Mouse (Mus musculus): ENCODE measurements at regions not wholly inside any gene's neighbourhood (a gene's known extent, or its start where the extent isn't known, plus 50 kb on each side); places are given as distances from the start of the nearest gene placed in this dataset.

- WGBS, result 81% methylated on average over 4 of the region's 4 CpGs
- Histone ChIP-seq H3K27ac (ENCODE audit: insufficient read depth, low read depth, low read length) (no peak overlapping the region), H3K4me1 (ENCODE audit: control insufficient read depth, insufficient read depth, low read length) (no peaks in the 10 kb centered on the region), H3K27me3 (replicated peaks; ENCODE audit: control insufficient read depth, insufficient read depth, low read length) (no peaks in the 10 kb centered on the region), H3K4me3 (ENCODE audit: insufficient read depth, low read depth, low read length) (no peak overlapping the region), H3K36me3 (ENCODE audit: control insufficient read depth, insufficient read depth, low read length) (no peaks in the 10 kb centered on the region)
- no peak for TF ChIP-seq CTCF (conservative IDR thresholded peaks at IDR 0.05; ENCODE audit: insufficient read depth, insufficient read length, low read depth, low read length)
- no peak for TF ChIP-seq POLR2A (IDR thresholded peaks at IDR 0.05; ENCODE audit: low read depth, low read length)
- no peak for DNase-seq
Observed at GRCm38 (mm10) chr2:15450092-15450831, 76.0 kb upstream of the Malrd1 start.

DNA sequence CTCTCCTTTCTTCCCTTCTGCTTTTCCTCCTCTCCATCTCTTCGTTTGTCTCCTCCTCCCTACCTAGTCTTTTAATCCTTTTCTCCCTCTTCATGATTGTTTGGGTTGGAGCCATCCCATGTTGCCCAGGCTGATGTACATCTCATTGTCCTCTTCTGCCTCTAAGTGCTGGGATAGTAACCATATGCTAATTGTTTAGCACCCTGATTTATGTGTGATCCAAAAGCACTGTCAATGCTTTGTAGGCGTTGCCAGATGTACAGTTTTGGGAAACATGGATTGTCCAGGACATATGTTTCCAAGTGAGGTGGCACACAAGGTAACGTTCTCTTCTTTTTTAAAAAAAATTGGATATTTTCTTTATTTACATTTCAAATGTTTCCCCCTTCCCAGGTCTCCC is 74.5 kb upstream of the Malrd1 start:
- WGBS, result 69% methylated on average over 3 of the region's 3 CpGs
- Histone ChIP-seq H3K4me1 (ENCODE audit: control insufficient read depth, insufficient read depth, low read length) (no peaks in the 10 kb centered on the region), H3K27me3 (replicated peaks; ENCODE audit: control insufficient read depth, insufficient read depth, low read length) (no peaks in the 10 kb centered on the region), H3K4me3 (ENCODE audit: insufficient read depth, low read depth, low read length) (no peak overlapping the region), H3K36me3 (ENCODE audit: control insufficient read depth, insufficient read depth, low read length) (no peaks in the 10 kb centered on the region), H3K27ac (ENCODE audit: insufficient read depth, low read depth, low read length) (no peak overlapping the region)
- no peak for DNase-seq
- TF ChIP-seq POLR2A (IDR thresholded peaks at IDR 0.05; ENCODE audit: low read depth, low read length), result no peak
- TF ChIP-seq CTCF (conservative IDR thresholded peaks at IDR 0.05; ENCODE audit: insufficient read depth, insufficient read length, low read depth, low read length), result no peak

GRCm38 (mm10) chr2:15469399-15469798 is 56.9 kb upstream of the Malrd1 start:
- Histone ChIP-seq H3K4me1 (ENCODE audit: control insufficient read depth, insufficient read depth, low read length) (no peaks in the 10 kb centered on the region), H3K4me3 (ENCODE audit: insufficient read depth, low read depth, low read length) (no peak overlapping the region), H3K27ac (ENCODE audit: insufficient read depth, low read depth, low read length) (no peak overlapping the region), H3K27me3 (replicated peaks; ENCODE audit: control insufficient read depth, insufficient read depth, low read length) (no peaks in the 10 kb centered on the region; the same call in 1 of the 2 replicates), H3K36me3 (ENCODE audit: control insufficient read depth, insufficient read depth, low read length) (no peaks in the 10 kb centered on the region)
- DNase-seq, result peak; percentile 13
- 40% methylated on average over 2 of the region's 2 CpGs for WGBS
- TF ChIP-seq POLR2A (IDR thresholded peaks at IDR 0.05; ENCODE audit: low read depth, low read length) (no peak), CTCF (conservative IDR thresholded peaks at IDR 0.05; ENCODE audit: insufficient read depth, insufficient read length, low read depth, low read length) (no peak)

Data from kidney, adult 2 months (tissue).